Mouse (Mus musculus) liver, embryonic 15.5 days (tissue): Measurements from ENCODE around the gene Zfp867. TPM values are rescaled to one million over a fixed set of nuclear protein-coding genes. Genes with fewer than 3 reads are reported as not detected.

Experiments used
- ATAC-seq: fragments of 200-750 bp; cut with Nextera tagmentation; 2 replicates; pipeline ENCODE4 v1.8.0; 2017; ENCODE audit warnings: moderate number of reproducible peaks, mild to moderate bottlenecking, moderate library complexity; ENCODE audit not compliant: insufficient read depth
- H3K27ac ChIP-seq: fragments of 300-500 bp; sonication (generic); replicated peaks from 2 replicates; pipeline ENCODE4 v1.5.1; 2015; ENCODE audit warnings: mild to moderate bottlenecking, inconsistent platforms
- H3K27me3 ChIP-seq: fragments of 300-500 bp; sonication (generic); 2 replicates; pipeline ENCODE4 v1.6.1; 2015; ENCODE audit warnings: mild to moderate bottlenecking, inconsistent platforms
- H3K36me3 ChIP-seq: fragments of 300-500 bp; sonication (generic); replicated peaks from 2 replicates; pipeline ENCODE4 v1.6.1; 2015; ENCODE audit warnings: moderate library complexity, mild to moderate bottlenecking, inconsistent platforms
- H3K4me1 ChIP-seq: fragments of 300-500 bp; sonication (generic); replicated peaks from 2 replicates; pipeline ENCODE4 v1.6.1; 2015; ENCODE audit warnings: inconsistent platforms
- H3K4me2 ChIP-seq: fragments of 300-500 bp; sonication (generic); 2 replicates; pipeline ENCODE4 v1.6.1; 2015; ENCODE audit warnings: moderate library complexity, mild to moderate bottlenecking, inconsistent platforms
- H3K4me3 ChIP-seq: fragments of 300-500 bp; sonication (generic); replicated peaks from 2 replicates; pipeline ENCODE4 v1.5.1; 2015; ENCODE audit warnings: mild to moderate bottlenecking, inconsistent platforms
- H3K9ac ChIP-seq: fragments of 300-500 bp; sonication (generic); 2 replicates; pipeline ENCODE4 v1.6.1; 2015; ENCODE audit warnings: moderate library complexity, mild to moderate bottlenecking, inconsistent platforms
- H3K9me3 ChIP-seq: fragments of 300-500 bp; sonication (generic); replicated peaks from 2 replicates; pipeline ENCODE4 v1.6.1; 2016; ENCODE audit warnings: inconsistent platforms
- WGBS: fragments of 180-500 bp; shearing (Covaris S2); methylation state at CpG from one replicate; pipeline ENCODE4 v1.1.7; 2015; ENCODE audit warnings: mixed read lengths; ENCODE audit not compliant: insufficient replicate concordance; 5-methylcytosine and 5-hydroxymethylcytosine counted together
- polyA plus RNA-seq: library from polyadenylated mRNA; unstranded; fragments of >200 nt; fragmentation: Nextera tagmentation; extraction: Ambion mirVana; gene quantifications from 2 replicates; pipeline ENCODE4 v1.2.1, GENCODE M21; 2015

The Zfp867 gene
- polyA plus RNA-seq, 1 experiment from 2014 or later = 1.5 TPM

DNA sequence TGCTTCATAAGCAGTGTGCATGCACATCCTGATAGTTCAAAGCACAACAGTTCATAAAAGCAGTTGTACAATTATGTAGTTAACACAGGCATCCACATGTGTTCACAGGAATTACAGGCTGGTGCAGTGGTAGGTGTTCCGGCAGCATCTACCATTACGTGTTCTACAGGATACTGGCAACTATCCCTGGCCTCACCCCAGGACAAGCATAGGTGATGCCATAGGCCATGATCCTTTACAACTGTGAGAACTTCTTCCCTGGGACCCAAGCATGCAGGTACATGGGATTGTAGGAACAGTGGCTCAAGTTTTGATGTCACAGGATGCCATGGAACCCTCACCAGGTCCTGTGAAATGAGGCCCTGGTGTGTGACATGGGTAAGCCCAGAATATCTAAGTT, 11.8 kb downstream of the Zfp867 start:
- no peak overlapping the region for H3K4me3 ChIP-seq
- ATAC-seq = no peak
- 0 out of 2 replicates have a peak, but pooled peaks cover 4% of the 10 kb centered on the region for H3K4me1 ChIP-seq
- H3K27me3 ChIP-seq = no peaks in the 10 kb centered on the region
- no peak overlapping the region for H3K4me2 ChIP-seq
- peaks cover 51% of the 10 kb centered on the region for H3K36me3 ChIP-seq
- WGBS = 89% methylated on average over 2 of the region's 2 CpGs
- H3K9ac ChIP-seq = no peak overlapping the region
- H3K27ac ChIP-seq = no peak overlapping the region
- H3K9me3 ChIP-seq = peaks cover 10% of the 10 kb centered on the region; the same call in 1 of the 2 replicates

DNA sequence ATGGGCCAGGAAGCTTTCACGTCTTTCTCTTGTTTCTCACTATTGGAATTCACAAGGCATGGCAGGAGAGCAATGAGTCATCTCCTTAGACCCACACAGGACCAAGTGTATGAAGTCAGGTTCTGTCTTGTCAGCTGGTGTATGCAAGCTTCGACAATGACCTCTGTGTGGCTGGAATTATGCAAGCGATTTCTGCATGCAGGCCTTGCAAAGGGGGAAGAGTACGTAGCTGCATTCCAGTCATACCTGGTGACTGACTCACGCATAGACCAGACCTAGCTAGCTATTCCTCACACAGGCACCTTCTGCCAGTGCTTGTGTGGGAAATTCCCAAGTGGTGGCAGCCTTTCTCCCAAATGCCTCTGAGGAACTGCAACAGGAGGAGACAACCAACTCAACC, 13.3 kb downstream of the Zfp867 start:
- WGBS = 44% methylated on average over 5 of the region's 5 CpGs
- Histone ChIP-seq H3K27ac (no peak overlapping the region), H3K9me3 (peaks cover 9% of the 10 kb centered on the region; the same call in 1 of the 2 replicates), H3K4me1 (0 out of 2 replicates have a peak, but pooled peaks cover 4% of the 10 kb centered on the region), H3K9ac (no peak overlapping the region), H3K27me3 (no peaks in the 10 kb centered on the region), H3K4me2 (no peak overlapping the region), H3K4me3 (no peak overlapping the region), H3K36me3 (peaks cover 60% of the 10 kb centered on the region)
- peak; percentile 40; the same call in 1 of the 2 replicates for ATAC-seq

DNA sequence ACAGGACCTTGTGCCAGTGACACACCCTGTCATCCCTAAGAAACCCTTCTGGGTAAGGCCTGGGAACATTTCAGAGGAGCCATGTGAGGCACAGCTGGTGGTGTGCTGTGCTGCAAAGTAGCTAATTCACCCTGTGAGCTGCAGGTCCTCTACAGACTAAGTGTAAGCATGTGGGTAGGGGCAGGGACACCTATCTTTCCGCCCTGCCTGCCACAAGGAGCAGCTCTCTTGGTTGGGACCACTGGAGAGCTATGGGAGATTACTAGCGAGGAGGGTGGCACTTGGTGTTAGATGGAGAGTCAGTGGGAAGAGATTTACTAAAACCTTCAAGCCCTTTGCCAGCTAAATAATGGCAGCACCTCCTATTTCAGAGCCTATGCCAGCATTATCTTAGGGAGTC, 15.4 kb downstream of the Zfp867 start:
- Histone ChIP-seq H3K9me3 (no peaks in the 10 kb centered on the region), H3K4me1 (0 out of 2 replicates have a peak, but pooled peaks cover 4% of the 10 kb centered on the region), H3K27ac (no peak overlapping the region), H3K27me3 (no peaks in the 10 kb centered on the region), H3K36me3 (peaks cover 52% of the 10 kb centered on the region), H3K4me3 (no peak overlapping the region), H3K9ac (no peak overlapping the region), H3K4me2 (no peak overlapping the region)
- ATAC-seq = no peak
- 77% methylated on average over 2 of the region's 2 CpGs for WGBS

DNA sequence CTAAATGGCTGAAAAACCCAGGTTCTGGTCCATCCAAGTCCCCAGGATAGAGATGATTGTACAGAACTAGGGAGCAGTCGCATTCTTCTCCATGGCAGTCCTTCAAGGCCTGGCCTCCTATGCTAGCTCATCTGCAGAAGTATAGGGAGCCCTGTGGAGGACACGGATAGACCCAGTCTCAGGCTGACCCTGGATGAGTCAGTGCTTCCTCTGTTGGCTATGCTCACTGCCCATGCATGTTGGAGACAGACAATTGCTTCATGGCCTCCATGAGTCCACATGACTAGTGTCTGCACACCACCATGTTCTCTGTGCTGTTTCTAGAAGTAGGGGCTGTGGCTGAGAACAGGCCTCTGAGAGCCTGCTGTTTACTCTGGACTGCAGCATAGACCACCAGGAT, 15.9 kb downstream of the Zfp867 start:
- Histone ChIP-seq H3K27me3 (no peaks in the 10 kb centered on the region), H3K4me1 (0 out of 2 replicates have a peak, but pooled peaks cover 7% of the 10 kb centered on the region), H3K4me3 (no peak overlapping the region), H3K27ac (no peak overlapping the region), H3K36me3 (peaks cover 49% of the 10 kb centered on the region), H3K9me3 (no peaks in the 10 kb centered on the region), H3K4me2 (no peak overlapping the region), H3K9ac (no peak overlapping the region)
- WGBS = 69% methylated on average over 2 of the region's 2 CpGs
- no peak for ATAC-seq

DNA sequence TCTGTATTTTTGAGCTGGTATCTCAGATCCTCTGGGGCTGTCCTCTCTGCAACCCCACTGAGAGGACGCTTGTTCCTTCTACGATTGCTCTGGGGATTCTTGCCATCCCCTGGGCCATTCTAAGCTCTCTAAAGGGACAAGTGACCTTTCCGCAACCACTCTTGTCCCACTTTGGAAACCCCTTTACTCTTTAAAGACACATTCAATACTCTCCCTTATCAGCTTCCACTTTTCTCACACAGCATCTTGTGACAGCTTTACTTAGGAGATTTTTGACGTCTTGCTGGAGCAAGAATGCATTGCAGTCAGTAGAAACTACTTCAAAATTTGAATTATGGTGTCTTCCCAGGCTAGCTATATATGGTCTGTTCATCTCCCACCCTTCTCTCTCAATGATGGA, 21.2 kb downstream of the Zfp867 start, which contains the start of gene Snap47:
Gene Snap47 (minus strand): TSS at position 101 of the 400 bp plus-strand sequence.
- Histone ChIP-seq H3K36me3 (peaks cover 33% of the 10 kb centered on the region), H3K9me3 (no peaks in the 10 kb centered on the region), H3K4me1 (peaks cover 25% of the 10 kb centered on the region), H3K4me2 (peak within 1 kb of the TSS; percentile 91), H3K4me3 (peak within 1 kb of the TSS; percentile 85), H3K27me3 (no peaks in the 10 kb centered on the region), H3K9ac (peak within 1 kb of the TSS; percentile 85), H3K27ac (peak within 1 kb of the TSS; percentile 65)
- WGBS = 65% methylated on average over 4 of the region's 4 CpGs
- no peak for ATAC-seq

DNA sequence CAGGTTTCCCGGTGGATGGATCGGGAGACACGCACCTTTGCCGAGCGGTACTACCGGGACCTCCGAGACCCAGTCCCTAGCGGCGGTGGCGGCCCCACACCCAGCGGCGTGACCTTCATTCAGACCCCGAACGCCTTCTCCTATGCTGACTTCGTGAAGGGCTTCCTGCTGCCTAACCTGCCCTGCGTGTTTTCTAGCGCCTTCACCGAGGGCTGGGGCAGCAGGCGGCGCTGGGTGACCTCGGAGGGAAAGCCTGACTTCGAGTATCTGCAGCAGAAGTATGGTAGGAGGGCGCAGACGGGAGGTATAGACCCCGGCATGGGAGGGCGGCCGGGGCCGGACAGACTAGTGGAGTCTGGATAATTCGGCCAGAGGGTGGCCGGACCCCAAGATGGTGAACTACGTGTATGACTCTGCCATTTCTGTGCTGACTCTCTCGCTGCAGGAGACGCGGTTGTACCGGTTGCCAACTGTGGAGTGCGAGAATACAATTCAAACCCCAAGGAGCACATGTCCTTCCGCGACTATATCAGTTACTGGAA, 22.0 kb downstream of the Zfp867 start:
- H3K4me1 ChIP-seq = peaks cover 25% of the 10 kb centered on the region
- peak overlapping the region; percentile 85 for H3K9ac ChIP-seq
- H3K36me3 ChIP-seq = peaks cover 25% of the 10 kb centered on the region
- H3K4me3 ChIP-seq = peak overlapping the region; percentile 85
- no peaks in the 10 kb centered on the region for H3K27me3 ChIP-seq
- peak overlapping the region; percentile 65 for H3K27ac ChIP-seq
- no peaks in the 10 kb centered on the region for H3K9me3 ChIP-seq
- H3K4me2 ChIP-seq = peak overlapping the region; percentile 91
- peak; percentile 65 for ATAC-seq
- under 1% methylated on average over 38 of the region's 38 CpGs for WGBS

DNA sequence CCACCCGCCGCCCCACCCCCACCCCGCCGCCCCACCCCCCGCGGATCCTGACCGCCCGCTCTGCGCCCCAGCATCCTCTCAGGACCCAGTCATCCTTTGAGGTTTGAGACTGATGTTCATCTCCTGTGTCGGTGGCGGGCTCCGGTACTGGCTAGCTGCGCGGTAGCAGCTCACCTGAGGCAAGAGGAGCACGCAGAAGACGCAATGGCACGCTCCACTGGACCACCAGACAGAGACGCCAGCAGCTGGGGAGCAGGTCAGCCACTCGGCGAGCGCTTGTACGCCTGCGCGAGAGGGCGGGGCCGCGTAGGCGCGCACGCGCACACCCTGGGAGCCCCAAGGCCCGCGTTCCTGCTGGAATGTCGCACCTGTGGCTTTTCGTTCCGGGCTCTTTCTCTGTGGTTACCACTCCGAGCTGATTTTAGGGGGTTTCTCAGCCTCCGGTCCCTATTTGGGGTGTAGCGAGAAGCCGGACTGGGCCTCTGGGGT, 22.5 kb downstream of the Zfp867 start, which contains the start of gene Jmjd4:
Gene Jmjd4 (plus strand): TSS at position 305 of the 489 bp plus-strand sequence.
- Histone ChIP-seq H3K36me3 (peaks cover 20% of the 10 kb centered on the region), H3K9ac (peak within 1 kb of the TSS; percentile 85), H3K9me3 (no peaks in the 10 kb centered on the region), H3K27me3 (no peaks in the 10 kb centered on the region), H3K4me1 (peaks cover 25% of the 10 kb centered on the region), H3K27ac (peak within 1 kb of the TSS; percentile 65), H3K4me3 (peak within 1 kb of the TSS; percentile 85), H3K4me2 (peak within 1 kb of the TSS; percentile 91)
- WGBS = under 1% methylated on average over 40 of the region's 40 CpGs
- peak; percentile 93 for ATAC-seq

DNA sequence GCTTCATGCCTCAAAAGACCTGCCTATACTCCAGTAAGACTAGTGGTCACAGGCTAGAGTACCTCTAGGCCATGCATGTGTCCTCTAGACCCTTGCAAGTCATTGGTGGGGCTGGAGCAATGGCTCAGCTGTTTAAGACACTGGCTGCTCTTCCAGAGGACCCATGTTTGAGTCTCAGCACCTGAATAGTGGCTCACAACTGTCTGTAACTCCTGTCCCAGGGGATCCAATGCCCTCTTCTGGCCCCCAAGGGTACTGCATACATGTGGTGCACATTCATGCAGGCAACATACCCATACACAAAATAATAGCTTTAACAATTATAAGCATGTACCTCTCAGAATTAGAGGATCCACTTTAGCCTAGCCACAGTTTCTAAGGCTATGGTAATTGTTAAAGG, 29.2 kb downstream of the Zfp867 start:
- Histone ChIP-seq H3K27me3 (no peaks in the 10 kb centered on the region), H3K9me3 (no peaks in the 10 kb centered on the region), H3K4me3 (no peak overlapping the region), H3K27ac (no peak overlapping the region), H3K4me2 (no peak overlapping the region), H3K9ac (no peak overlapping the region), H3K4me1 (no peaks in the 10 kb centered on the region), H3K36me3 (no peaks in the 10 kb centered on the region; the same call in 1 of the 2 replicates)
- no peak for ATAC-seq

DNA sequence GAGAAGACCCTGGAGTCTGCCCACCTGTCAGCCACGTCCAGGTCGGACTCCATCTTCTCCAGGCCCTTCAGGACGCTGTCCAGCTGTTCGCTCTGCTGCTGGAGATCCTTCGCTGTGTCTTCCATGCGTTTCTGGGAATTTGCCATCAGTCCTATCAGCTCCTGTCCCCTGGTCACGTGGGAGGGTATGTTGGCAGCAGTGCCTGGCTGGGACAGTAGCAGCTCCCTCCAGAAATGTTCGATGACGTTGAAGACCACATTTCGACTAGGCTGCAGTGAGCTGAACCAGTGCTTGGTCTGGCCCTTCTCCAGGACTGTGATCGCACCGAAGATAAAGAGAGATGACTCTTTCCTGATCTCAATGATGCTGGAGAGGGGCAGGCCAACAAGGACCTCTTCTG, 34.3 kb downstream of the Zfp867 start:
- Histone ChIP-seq H3K4me2 (no peak overlapping the region), H3K9me3 (no peaks in the 10 kb centered on the region), H3K36me3 (peaks cover 13% of the 10 kb centered on the region; the same call in 1 of the 2 replicates), H3K9ac (no peak overlapping the region), H3K27me3 (no peaks in the 10 kb centered on the region), H3K4me1 (no peaks in the 10 kb centered on the region), H3K4me3 (no peak overlapping the region), H3K27ac (no peak overlapping the region)
- 73% methylated on average over 12 of the region's 12 CpGs for WGBS
- no peak for ATAC-seq

DNA sequence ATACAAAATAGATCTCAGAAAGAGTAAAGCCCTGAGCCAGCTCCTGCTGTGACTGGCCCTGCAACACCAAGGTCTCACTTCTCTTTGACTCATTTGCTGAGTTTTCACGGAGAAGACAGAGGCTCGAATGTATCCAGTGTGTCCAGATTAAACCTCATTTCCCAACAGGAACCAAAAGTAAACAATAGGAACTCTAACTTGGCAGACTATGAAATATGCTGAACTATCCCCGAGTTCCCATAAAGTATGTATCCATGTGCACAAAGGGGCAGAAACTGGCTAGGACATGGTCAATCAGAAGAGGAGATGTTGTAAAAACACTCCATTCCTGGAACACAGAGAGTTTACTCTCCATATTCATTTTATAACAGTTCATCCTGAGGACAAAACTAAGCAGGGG, 40.0 kb downstream of the Zfp867 start:
- Histone ChIP-seq H3K27ac (no peak overlapping the region), H3K4me3 (no peak overlapping the region), H3K4me2 (no peak overlapping the region), H3K9ac (no peak overlapping the region), H3K27me3 (no peaks in the 10 kb centered on the region), H3K4me1 (no peaks in the 10 kb centered on the region), H3K9me3 (no peaks in the 10 kb centered on the region), H3K36me3 (peaks cover 15% of the 10 kb centered on the region; the same call in 1 of the 2 replicates)
- WGBS = 48% methylated on average over 3 of the region's 3 CpGs
- no peak for ATAC-seq

DNA sequence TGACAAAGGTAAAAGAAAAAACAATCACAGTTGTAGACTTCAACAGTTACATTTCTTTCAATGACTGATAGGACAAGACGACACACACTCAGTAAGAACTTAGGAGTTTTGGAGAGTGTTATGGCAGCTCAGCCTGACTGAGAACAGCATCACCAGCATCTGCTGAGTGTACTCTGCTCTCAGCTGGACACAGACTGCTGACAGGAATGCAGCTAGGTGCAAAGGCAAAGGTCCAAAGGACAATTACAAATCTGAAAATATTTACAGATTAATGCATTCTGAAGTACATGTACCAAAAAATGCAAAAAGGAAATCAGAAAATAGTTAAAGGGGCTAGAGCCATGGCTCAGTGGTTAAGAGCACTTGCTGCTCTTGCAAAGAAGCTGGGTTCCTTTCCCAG, 42.3 kb downstream of the Zfp867 start:
- Histone ChIP-seq H3K27ac (no peak overlapping the region), H3K27me3 (no peaks in the 10 kb centered on the region)

More for the DNA sequence above, 42.3 kb downstream of the Zfp867 start:
- ATAC-seq = no peak
- Histone ChIP-seq H3K9me3 (no peaks in the 10 kb centered on the region), H3K4me1 (no peaks in the 10 kb centered on the region), H3K4me3 (no peak overlapping the region), H3K36me3 (peaks cover 13% of the 10 kb centered on the region; the same call in 1 of the 2 replicates), H3K4me2 (no peak overlapping the region), H3K9ac (no peak overlapping the region)
- 56% methylated on average over 1 of the region's 1 CpGs for WGBS
